Mouse (Mus musculus): Measurements from ENCODE around the gene Gm17622.

The Gm17622 gene

DNA sequence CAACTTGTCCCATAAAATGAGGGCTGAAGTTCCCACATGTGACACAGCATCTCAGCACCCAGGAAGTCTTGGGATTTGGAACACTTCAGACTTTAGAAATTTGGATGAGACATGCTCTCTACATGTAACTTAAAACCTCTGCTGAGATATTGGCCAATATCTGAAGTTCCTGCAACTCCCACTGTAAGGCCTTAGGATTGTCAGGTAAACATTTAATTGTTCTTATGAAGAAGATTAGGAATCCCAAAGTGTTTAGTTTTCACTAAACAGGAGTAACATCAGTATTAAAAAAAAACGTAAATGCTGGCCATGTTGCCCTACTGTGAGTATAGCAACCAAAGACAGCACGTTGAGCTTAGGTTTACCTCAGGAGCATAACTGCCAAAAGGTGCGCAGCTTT, at the start of gene Gm17622:
Gene Gm17622, plus strand, starts transcription at position 301 of the 400 bp plus-strand sequence.
- no peak for DNase-seq (ENCODE audit: low read depth, low spot score)

DNA sequence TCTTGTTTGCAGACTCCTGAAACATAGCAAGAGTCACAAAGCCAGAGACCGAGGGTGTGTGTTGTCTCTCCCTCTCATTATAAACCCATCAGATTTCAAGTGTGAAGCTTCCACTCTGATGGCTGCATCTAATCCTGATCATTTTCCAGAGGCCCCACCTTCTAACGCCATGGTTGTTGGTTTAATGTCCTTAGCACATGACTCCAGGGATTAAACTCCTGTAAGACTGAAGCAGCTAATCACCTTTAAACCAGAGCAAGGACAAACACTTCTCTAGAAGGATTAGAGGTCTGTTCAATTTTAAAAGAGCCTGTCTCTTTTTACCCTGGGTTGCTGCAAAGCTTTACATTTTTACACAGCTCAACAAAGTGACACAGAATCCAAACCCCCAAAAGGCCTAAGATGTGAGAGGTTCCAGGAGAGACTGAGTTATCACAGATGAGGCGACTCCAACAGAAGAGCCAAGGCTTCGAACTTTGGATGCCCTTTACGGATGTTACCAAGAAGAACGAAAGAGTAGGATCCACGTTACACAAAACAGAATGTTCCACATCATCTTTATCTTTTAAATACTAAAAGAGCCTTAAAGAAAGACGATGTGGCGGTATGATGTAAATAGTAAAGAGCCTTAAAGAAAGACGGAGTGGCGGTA, 40.2 kb upstream of the Gm17622 start:
- no peak for DNase-seq (ENCODE audit: low read depth, low spot score)

DNA sequence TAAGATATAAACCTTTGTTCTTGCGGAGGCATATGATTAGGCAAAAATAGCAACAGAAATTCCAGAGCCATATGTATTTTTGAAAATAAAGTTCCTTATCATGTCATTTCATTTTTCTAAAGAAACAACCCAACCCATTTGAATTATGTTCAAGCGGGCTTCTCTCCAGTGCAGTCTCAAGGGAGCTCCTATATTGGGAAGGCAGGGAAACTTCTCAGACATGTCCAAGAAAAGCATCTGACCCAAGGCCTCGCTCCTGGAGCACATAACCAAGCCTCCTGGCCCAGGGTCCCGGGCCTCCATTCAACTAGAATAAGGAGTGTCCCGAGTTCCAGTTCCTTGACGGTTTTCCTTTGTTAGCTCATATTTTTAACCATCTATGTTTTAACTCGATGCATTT, 39.7 kb upstream of the Gm17622 start:
- DNase-seq (ENCODE audit: low read depth, low spot score), result no peak

DNA sequence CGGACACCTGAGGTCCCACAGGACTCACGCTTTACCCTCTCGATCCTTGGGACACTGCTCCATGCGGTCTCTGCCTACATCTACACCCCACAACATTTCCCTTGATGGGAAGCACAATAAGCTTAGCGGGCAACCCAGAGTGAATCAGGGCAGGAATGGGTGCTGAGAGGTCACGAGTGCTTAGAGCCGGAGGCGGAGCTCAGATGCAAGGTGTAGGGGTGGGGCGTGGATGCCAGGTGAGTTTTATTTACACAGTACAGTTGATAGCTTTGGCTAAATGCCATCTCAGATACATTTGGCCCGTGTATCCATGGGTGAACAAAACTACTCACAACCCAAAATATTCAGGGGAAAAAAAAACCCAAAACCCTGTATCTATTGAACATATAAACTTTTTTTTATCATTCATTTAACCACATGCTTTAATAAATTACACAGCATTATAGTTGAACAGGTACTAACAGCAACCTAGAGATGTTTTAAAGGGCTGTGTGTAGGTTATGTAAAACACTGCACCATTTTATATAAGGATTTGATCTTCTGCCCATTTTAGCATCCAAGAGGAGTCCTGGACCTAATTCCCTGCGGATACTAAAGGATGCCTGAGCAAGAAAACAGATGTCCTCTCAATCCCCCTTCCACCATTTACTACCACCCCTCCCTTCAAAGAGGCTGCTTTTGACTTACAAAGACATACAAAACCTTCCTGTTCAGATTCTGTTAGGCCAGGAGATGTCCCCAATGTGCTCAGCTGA, 39.0 kb upstream of the Gm17622 start:
- no peak for DNase-seq (ENCODE audit: low read depth, low spot score)

DNA sequence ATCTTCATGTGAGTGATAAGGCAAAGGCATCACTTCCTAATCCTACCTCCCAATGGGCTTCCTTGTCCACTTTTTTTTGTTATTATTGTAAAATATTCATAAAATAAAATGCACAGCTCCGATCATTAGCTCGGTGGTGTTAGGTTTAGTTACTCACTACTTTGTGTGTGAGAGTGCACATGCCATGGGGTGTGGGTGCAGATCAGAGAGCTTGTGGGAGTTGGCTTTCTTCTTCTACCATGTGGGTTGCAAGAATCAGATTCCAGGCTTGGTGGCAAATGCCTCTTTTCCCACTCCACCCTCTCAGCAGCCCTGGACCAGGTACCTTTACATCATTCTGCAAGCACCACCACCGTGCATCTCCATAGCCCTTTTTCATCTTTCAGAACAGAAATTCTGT, 37.9 kb upstream of the Gm17622 start:
- no peak for DNase-seq (ENCODE audit: low read depth, low spot score)

DNA sequence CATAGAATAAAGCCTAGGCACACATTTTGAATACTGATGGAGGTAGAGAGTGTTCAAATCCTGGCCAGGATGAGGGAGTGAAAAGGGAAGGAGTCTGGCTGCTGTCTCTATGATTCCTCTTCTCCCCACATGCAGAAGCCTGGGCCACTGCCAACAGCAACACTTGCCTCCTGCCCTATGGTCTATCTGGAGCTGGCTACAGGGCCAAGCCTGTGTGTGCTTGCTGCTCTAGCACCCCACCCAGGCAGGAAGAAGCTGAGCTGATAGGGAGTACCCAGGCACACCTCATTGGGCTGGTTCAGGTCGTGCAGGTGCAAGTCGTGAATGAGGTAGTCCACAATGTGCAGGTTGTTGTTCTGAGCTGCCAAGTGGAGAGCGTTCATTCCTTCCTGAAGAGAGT, 36.2 kb upstream of the Gm17622 start:
- no peak for DNase-seq (ENCODE audit: low read depth, low spot score)

DNA sequence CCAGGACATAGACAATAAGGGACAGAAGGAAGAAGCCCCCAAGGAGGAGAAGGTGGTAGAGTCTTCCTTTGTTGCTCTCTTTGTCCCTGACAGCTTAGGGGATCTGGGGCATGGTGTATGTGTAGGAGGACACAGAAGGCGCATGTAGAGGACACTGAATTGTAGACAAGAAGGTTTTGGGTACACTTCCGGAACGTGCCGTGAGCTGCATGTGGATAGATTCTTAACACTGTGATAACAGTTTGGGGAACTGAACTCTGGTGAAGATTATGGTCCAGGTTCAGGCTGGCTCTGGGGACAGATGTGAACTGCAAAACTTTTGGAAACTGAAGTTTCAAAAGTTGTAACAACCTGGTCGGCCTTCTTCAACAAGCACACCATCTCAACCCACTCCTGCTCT, 33.0 kb upstream of the Gm17622 start:
- DNase-seq (ENCODE audit: low read depth, low spot score), result no peak

DNA sequence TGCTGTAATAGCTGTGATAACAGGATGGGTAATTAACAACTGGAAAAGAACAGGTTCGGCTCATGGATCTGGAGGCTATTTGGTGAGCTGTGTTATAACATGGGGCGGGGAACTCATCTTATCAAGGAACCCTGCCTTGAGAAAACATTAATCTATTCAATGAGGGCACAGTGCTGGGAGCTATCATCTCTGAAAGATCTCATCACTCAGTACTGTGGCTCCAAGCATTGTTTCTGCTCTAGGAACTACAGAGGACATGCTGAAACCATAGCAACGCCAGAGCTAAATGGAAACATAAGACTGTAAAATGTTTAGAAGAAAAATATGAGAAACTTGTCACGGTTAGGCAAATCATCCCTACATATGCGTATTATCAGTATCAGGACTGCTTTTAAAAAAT, 32.5 kb upstream of the Gm17622 start:
- DNase-seq (ENCODE audit: low read depth, low spot score), result no peak

DNA sequence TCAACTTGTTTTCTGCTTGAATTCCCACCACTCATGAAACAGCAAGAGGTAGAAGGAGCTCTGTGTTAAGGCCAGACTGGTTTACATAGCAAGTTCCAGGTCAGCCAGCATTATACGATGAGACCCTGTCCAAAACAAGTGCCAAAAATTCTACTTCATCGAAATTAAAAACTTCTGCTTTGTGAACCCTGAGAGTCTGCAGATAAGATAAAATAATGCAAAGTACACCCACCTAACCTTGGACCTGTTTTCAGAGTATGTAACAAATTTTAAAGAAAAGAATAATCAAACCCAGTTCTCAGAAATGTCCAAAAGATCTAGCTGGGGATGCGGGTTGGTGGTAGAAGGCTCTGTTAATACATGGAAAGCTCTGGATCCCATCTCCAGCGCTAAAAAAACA, 31.9 kb upstream of the Gm17622 start:
- DNase-seq (ENCODE audit: low read depth, low spot score), result no peak

DNA sequence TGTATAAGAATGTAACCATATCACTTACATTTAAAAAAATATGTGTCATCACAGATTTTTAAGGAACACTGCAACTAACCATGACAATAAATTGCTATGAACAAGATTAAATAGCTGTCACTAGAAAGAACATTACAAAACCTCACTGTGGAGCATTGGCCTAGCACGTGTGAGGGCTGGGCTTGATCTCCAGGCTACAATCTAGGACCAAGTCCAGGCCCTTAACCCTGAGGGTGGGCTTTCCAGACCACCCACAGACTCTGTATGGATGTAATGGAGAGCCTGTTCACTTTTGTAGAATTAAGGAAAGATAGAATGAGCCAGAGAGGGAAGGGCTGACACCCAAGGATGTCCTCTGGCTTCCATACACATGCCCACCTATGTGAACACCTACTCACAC, 27.9 kb upstream of the Gm17622 start:
- no peak for DNase-seq (ENCODE audit: low read depth, low spot score)

DNA sequence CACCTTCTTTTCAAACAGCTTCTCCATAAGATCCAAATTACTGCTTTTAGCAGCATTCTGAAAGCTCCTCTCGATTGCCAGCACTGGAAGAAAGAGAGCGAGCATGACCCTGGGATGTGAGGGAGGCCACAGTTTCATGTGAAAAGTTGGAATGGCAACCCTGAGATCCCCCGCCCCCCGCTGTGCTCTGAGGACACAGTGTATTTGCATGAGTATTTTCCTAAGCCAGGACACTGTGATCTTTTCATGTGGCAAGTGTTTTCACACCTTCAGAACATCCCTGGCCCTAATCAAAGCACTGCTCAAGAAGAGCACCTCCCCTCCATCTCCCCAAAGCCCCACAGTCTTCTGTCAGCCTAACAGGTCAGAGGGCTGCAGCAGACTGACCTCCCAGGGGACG, 25.2 kb upstream of the Gm17622 start:
- no peak for DNase-seq (ENCODE audit: low read depth, low spot score)

DNA sequence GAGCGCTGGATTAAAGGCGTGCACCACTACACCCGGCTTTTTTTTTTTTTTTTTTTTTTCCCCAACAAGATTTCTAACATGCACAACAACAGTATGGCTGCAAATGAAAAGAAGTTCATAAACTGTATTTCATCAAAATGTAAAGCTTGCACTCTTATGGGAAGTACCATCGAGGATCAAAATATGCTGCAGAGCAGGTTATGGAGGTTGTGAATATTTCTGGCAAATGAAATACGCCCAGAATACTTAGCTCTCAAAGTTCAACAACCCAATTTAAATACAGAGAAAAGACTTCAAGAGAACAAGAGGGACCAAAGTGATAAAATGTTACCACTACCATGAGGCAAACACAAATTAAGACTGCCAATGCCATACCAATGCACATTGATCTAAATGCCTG, 21.9 kb upstream of the Gm17622 start:
- no peak for DNase-seq (ENCODE audit: low read depth, low spot score)

DNA sequence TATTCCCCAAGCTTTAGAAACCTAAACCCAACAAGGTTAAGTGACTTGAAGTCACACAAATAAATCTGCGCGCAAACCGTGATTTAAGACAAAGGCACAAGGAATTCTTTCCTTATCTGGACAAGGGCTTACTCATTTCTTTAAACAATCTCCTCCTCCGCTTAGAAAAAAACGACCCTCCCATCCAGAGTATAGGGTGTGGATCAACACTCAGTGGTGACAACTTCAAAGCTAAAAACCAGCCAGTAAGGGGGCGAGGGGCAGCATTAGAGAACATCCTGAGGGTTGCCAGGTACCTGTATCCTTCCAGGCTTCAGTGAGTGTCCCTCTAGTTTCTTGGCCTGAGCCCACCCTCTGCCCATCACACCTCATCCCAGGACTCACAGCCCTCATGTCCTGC, 20.0 kb upstream of the Gm17622 start:
- no peak for DNase-seq (ENCODE audit: low read depth, low spot score)

DNA sequence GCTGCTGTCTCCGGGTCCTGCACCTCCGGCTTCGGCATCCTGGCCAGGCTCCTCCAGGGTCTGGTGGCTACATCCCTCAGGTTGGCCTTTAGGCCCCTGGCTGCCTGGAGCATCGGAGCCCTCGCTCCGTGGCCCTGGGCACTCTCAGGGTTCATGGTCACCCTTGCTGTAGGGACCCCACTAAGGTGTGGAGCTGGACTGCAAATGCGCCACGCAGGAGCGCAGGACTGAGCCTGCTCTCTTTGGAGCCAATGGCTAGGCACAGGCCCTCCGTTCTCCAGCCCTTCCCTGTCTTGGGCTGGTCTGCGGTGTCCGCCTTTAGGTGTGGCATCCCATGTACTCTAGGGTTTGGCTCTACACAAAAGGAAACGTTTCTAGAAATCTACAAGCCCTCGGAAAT, 19.6 kb upstream of the Gm17622 start, which contains the start of gene Ankdd1b:
Gene Ankdd1b, minus strand, starts transcription at position 242 of the 400 bp plus-strand sequence.
- DNase-seq (ENCODE audit: low read depth, low spot score), result no peak

DNA sequence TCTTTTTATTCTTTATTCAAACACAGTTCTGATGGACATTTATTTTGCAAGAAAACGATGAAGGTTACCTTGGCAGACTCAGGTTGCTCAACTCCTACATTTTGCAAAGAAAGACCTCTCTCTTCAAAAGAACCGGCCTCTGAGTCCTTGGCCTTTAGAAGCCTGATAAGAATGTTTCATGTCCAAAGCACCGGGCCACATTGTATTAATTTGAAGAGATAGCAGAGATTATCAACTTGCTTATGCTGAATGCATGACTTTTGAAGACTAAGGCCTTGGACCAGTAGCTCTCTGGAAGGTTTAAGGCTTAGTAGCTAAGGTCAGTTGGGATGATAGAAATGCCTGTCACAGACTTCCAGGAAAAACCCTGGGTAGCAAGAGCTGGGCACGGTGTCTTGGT, 13.3 kb upstream of the Gm17622 start:
- DNase-seq (ENCODE audit: low read depth, low spot score), result no peak

DNA sequence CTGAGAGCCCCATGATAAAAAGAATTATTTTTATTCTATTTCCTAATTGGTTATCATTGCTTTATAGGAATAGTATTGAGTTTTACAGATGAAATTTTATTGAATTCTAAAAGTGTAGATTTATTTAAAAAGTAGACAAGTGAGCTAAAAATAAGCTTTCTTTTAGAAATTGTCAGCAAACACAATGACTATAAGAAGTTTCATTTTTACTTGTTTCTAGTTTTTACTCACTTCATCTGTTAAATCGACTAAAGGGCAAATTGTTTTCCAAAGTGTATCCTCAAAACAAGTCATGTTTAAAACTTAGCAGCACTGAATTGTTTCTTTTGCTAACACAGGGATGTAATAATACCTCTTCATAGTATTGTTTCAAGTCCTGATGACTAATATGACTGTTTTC, 11.5 kb upstream of the Gm17622 start:
- no peak for DNase-seq (ENCODE audit: low read depth, low spot score)

DNA sequence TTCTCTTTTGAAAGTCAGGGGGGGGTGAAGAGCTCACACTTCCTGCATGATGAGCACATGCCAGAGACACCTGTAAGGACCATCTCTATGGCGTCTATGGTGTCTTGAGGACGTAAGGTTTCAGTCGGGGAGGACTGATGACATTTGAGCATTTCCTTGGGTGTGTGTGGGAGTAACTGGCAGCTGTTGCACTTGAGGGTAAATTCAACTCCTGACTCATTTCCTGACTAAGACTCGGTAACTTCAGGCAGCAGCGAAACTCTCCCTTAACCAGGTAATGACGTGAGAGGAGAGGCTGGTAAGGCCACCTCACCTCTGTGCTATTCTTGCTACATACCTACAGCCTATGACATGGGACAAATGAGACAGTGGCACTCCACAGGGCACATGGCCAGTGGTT, 3.3 kb upstream of the Gm17622 start:
- DNase-seq (ENCODE audit: low read depth, low spot score), result no peak

DNA sequence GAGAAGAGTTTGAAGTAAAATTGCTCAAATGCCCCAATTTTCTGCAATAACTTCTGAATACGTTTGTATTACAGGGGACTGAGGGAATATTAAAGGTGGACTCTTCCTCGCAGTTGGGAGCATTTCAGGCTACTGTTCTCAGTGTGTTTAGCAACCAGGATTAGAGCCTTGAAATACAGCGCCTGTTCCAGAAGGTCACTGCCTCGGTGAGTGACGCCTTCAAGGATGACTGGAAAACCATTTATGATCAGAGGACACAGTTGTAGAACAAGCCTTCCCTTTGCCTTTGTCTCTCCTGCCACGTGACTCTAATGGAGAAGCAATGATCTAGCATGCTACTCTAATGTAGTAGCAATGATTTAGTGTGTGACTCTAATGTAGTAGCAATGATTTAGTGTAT, 2.6 kb upstream of the Gm17622 start:
- DNase-seq (ENCODE audit: low read depth, low spot score), result no peak

DNA sequence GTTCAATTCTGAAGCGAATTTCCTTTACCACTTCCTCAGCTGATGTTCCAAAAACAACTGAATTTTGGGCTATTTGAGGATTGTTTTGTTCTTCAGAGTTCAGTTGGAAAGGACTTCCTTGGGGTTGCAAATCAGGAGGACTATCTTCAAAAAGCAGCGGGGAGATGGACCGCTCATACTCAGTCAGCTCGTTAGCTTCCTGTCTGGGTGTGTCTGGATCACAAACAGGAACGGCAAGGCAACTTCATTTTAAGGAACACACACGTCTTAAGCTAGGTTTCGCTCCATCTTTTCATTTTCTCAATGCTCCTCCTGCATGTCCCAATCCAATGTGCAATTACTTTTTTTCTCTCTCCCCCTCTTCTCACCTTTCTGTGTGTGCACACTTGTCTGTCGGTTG, 6.1 kb downstream of the Gm17622 start:
- no peak for DNase-seq (ENCODE audit: low read depth, low spot score)

DNA sequence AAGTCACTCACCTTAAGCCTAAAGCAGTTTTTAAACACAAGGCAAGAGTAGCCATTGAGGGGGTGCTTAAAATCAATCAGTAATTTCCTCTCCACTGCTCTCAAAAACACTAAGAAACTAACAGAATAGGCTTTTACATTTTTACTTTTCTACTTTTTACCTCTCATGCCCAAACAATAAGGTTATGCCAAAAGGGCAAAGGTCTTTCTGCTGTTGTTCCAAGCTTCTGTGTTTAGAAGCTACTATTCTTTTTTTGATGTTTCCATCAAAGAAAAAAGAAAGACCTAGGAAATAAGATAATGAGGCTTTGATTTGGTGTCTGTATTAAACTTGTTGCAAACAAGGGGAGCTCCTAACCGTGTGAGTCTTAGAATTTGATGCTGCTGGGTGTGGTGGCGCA, 9.4 kb downstream of the Gm17622 start:
- DNase-seq (ENCODE audit: low read depth, low spot score), result no peak

DNA sequence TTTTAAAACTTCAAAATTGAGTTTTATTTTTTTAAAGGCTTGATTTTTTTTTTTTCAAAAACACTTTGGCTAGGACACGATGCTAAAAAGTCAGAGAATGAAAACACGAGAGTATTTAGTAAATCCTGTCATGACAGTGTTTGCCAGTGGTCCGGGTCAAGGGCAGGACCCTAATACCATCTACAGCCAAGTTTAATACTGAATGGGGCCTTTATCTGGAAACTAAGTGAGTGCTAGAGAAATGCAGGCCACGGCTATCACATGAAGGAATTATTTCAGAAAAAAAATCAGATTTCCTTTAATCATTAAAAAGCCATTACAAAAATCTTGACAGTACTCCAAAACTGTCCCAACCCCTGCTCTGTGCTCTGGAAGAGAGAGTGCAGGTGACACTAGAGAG, 15.1 kb downstream of the Gm17622 start:
- no peak for DNase-seq (ENCODE audit: low read depth, low spot score)

DNA sequence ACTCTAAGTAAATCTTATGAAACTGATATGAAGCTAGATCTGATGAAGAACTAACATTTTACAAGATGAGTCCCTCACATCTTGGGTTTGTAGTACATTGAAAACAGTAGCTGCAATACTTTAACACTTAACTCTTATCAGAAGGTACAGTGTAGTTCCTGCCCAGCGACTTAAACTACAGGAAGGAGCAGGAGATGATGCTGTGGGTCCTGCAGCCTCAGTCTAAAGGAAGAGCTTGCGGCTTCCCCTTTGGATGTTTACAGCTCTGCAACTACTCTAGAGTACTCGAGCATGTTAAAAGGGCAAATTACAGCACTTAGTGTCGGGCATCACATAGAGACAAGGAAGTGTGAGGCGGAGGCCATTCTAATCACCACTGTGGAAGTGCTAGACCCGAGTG, 15.8 kb downstream of the Gm17622 start:
- no peak for DNase-seq (ENCODE audit: low read depth, low spot score)

DNA sequence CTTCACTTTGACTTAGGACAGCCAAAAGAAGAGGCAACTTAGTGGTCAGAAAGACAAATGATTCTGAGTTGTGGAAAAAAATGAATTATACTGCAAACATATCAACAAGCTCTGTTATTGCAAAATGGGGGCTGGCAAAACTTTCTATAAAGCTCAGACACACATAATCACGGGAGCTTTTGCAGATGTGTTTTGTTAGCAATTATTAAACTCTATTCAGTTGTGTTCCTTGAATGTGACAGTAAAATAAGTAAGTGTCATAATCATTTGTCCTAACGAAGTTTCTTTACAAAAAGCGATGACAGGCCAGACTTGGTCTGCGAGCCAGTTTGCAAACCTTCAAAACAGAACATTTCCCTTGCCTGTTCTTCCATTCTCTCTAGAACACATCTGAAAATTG, 17.0 kb downstream of the Gm17622 start:
- no peak for DNase-seq (ENCODE audit: low read depth, low spot score)

DNA sequence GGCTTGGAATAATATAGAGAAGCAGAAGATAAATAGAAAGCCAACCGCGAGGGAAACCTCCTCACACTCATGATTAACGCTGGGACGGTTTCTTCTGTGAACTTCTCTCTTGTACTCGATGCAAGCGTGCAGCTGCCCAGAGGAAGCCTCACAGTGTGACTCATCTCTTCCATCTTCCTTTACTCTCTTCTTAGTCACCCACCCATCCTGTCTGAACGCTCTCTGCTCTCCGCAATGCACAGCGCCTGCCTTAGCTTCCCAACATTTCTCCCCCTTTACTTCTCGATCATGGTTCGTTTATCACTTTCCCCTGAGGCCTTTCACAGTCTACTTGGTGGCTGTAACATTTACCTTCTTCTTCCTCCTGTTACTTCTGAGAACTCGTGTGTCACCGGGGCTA, 20.1 kb downstream of the Gm17622 start:
- no peak for DNase-seq (ENCODE audit: low read depth, low spot score)
